Mouse (Mus musculus): Measurements from ENCODE around the gene Slc7a7.

DNA sequence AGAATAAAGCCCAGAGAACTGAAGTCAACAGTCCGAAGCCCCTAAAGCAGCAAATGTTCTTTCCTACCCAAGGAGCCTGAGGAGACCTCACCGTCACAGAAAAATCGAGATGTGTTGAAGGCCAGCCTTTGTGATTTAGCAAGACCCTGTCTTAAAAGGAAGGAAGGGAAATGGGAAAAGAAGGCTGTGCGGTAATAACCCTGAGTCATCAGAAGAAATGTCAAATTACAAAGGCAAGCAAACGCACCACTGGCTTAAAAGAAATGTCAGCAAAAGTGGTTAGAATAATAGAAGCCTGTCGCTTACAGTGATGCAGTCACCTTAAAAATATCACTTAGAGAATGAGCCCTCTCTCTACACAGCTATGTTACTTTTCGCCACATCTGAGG lies 19.1 kb downstream of the Slc7a7 start:
- TF ChIP-seq ZC3H11A (IDR thresholded peaks at IDR 0.05; ENCODE audit: borderline replicate concordance, low read depth, low read length) (no peak), HCFC1 (IDR thresholded peaks at IDR 0.05; ENCODE audit: borderline replicate concordance, insufficient read depth, low read length) (no peak), CHD2 (IDR thresholded peaks at IDR 0.05; ENCODE audit: low read depth, low read length) (no peak)
